Comparison of ENCODE assay signal across 13 mouse cellular contexts in genomic region chr7:4653351-4653750, GRCm38 (mm10). TPM values are rescaled to one million over a fixed set of nuclear protein-coding genes. Genes with fewer than 3 reads are reported as not detected.
DNase-seq lines count a peak whose midpoint lies in the region; ATAC-seq and TF ChIP-seq lines count a peak whose summit lies in the region.
"Had no signal": no experiment of that assay in that cellular context is flagged by ENCODE, and none has a peak within 500 bp of the region (broad histone marks: within the 10 kb centered on the region; RNA-seq: fewer than 3 reads in every experiment).

No protein-coding gene starts in this region.

- no peak for DNase-seq in heart, adult 11 months
- DNase-seq in thymus, postnatal 14 days = peak; percentile 42
- DNase-seq in thymus, postnatal 10 days (ENCODE audit: low spot score in 2 of 2) = no peak
- DNase-seq in liver, postnatal 0 days = no peak
- DNase-seq in thymus, postnatal 4 days = peak; percentile 46
- DNase-seq: gastrocnemius, postnatal 25 days; heart, postnatal 14 days; lung, adult 2 months had no signal

- WGBS in heart, embryonic 16.5 days = 72% methylated on average over 5 of the region's 5 CpGs
- WGBS in liver, postnatal 0 days (ENCODE audit: insufficient replicate concordance) = 31% methylated on average over 5 of the region's 5 CpGs
- 85% methylated on average over 5 of the region's 5 CpGs for WGBS in forebrain, embryonic 13.5 days
- 91% methylated on average over 5 of the region's 5 CpGs for WGBS in hindbrain, embryonic 13.5 days

- peak overlapping the region; percentile 21; the same call in 1 of the 2 replicates for H3K4me3 ChIP-seq in heart, embryonic 16.5 days (ENCODE audit: low read length)
- no peak overlapping the region for H3K4me3 ChIP-seq in liver, postnatal 0 days (ENCODE audit: low read depth, low read length)
- no peak overlapping the region for H3K4me3 ChIP-seq in forebrain, embryonic 13.5 days
- no peak overlapping the region for H3K4me3 ChIP-seq in hindbrain, embryonic 13.5 days
- H3K4me3 ChIP-seq: embryonic facial prominence, embryonic 15.5 days; forebrain, embryonic 15.5 days had no signal

- H3K9me3 ChIP-seq in heart, embryonic 16.5 days (replicated peaks; ENCODE audit: control insufficient read depth, low read length) = no peaks in the 10 kb centered on the region
- H3K9me3 ChIP-seq in liver, postnatal 0 days (ENCODE audit: low read length) = no peaks in the 10 kb centered on the region
- H3K9me3 ChIP-seq in forebrain, embryonic 13.5 days (replicated peaks) = no peaks in the 10 kb centered on the region
- H3K9me3 ChIP-seq in hindbrain, embryonic 13.5 days = no peaks in the 10 kb centered on the region
- H3K9me3 ChIP-seq: embryonic facial prominence, embryonic 15.5 days; forebrain, embryonic 15.5 days had no signal

- peak overlapping the region; percentile 40 for H3K4me2 ChIP-seq in heart, embryonic 16.5 days (ENCODE audit: low read depth, low read length)
- peak overlapping the region; percentile 88 for H3K4me2 ChIP-seq in liver, postnatal 0 days (ENCODE audit: low read depth, low read length)
- H3K4me2 ChIP-seq in forebrain, embryonic 13.5 days = no peak overlapping the region
- no peak overlapping the region for H3K4me2 ChIP-seq in hindbrain, embryonic 13.5 days
- H3K4me2 ChIP-seq: embryonic facial prominence, embryonic 15.5 days; forebrain, embryonic 15.5 days had no signal

- peaks cover 56% of the 10 kb centered on the region for H3K4me1 ChIP-seq in heart, embryonic 16.5 days (ENCODE audit: control insufficient read depth, insufficient read depth, low read length)
- peaks cover 68% of the 10 kb centered on the region for H3K4me1 ChIP-seq in liver, postnatal 0 days (ENCODE audit: insufficient read depth)
- peaks cover 40% of the 10 kb centered on the region for H3K4me1 ChIP-seq in forebrain, embryonic 13.5 days
- peaks cover 60% of the 10 kb centered on the region for H3K4me1 ChIP-seq in hindbrain, embryonic 13.5 days (replicated peaks)

- peak overlapping the region; percentile 54 for H3K9ac ChIP-seq in heart, embryonic 16.5 days (ENCODE audit: low read length)
- peak overlapping the region; percentile 49; the same call in 1 of the 2 replicates for H3K9ac ChIP-seq in liver, postnatal 0 days (replicated peaks)
- H3K9ac ChIP-seq in forebrain, embryonic 13.5 days = no peak overlapping the region
- no peak overlapping the region for H3K9ac ChIP-seq in hindbrain, embryonic 13.5 days
- H3K9ac ChIP-seq: embryonic facial prominence, embryonic 15.5 days; forebrain, embryonic 15.5 days had no signal

- no peak for TF ChIP-seq EP300 in liver, postnatal 0 days (IDR thresholded peaks at IDR 0.05; ENCODE audit: low read depth)

- peak overlapping the region; percentile 79 for H3K27ac ChIP-seq in heart, embryonic 16.5 days (ENCODE audit: low read length)
- H3K27ac ChIP-seq in liver, postnatal 0 days (ENCODE audit: low read depth) = peak overlapping the region; percentile 92
- H3K27ac ChIP-seq in forebrain, embryonic 13.5 days = no peak overlapping the region
- no peak overlapping the region for H3K27ac ChIP-seq in hindbrain, embryonic 13.5 days
- H3K27ac ChIP-seq: forebrain, embryonic 15.5 days had no signal

- peaks cover 7% of the 10 kb centered on the region for H3K36me3 ChIP-seq in heart, embryonic 16.5 days (ENCODE audit: control insufficient read depth, insufficient read depth)
- peaks cover 13% of the 10 kb centered on the region for H3K36me3 ChIP-seq in liver, postnatal 0 days (replicated peaks; ENCODE audit: insufficient read depth, low read length)
- H3K36me3 ChIP-seq in forebrain, embryonic 13.5 days (ENCODE audit: poor library complexity, severe bottlenecking) = peaks cover 17% of the 10 kb centered on the region
- peaks cover 18% of the 10 kb centered on the region; the same call in 1 of the 2 replicates for H3K36me3 ChIP-seq in hindbrain, embryonic 13.5 days

- no peaks in the 10 kb centered on the region for H3K27me3 ChIP-seq in heart, embryonic 16.5 days (ENCODE audit: control insufficient read depth, insufficient read depth, low read length)
- no peaks in the 10 kb centered on the region for H3K27me3 ChIP-seq in liver, postnatal 0 days (ENCODE audit: insufficient read depth, low read length)
- H3K27me3 ChIP-seq in forebrain, embryonic 13.5 days = no peaks in the 10 kb centered on the region
- H3K27me3 ChIP-seq in hindbrain, embryonic 13.5 days = no peaks in the 10 kb centered on the region
- H3K27me3 ChIP-seq: embryonic facial prominence, embryonic 15.5 days; forebrain, embryonic 15.5 days had no signal

- TF ChIP-seq CTCF in liver, postnatal 0 days (IDR thresholded peaks at IDR 0.05; ENCODE audit: low read depth) = no peak

- ATAC-seq in heart, embryonic 16.5 days (replicated peaks; ENCODE audit: extremely low read depth, insufficient read depth, low FRiP score) = no peak
- no peak for ATAC-seq in liver, postnatal 0 days
- no peak for ATAC-seq in forebrain, embryonic 13.5 days
- no peak for ATAC-seq in hindbrain, embryonic 13.5 days (ENCODE audit: low FRiP score)
- ATAC-seq: forebrain, embryonic 15.5 days had no signal

RNA-seq across cellular contexts. Expression of gene Ppp6r1, which starts 5.5 kb away (rescaled TPM):
- 4.9 and 5.8 TPM in 2 replicates for polyA plus RNA-seq in heart, embryonic 16.5 days (2015; fragmentation: Nextera tagmentation; extraction: Ambion mirVana)
- polyA plus RNA-seq in liver, postnatal 0 days (2015; fragmentation: Nextera tagmentation; extraction: Ambion mirVana) = 3.8 and 4.5 TPM in 2 replicates
- polyA plus RNA-seq in forebrain, embryonic 13.5 days (2015; fragmentation: Nextera tagmentation; extraction: Ambion mirVana) = 7.8 and 8.1 TPM in 2 replicates
- 9.7 and 12.4 TPM in 2 replicates for polyA plus RNA-seq in hindbrain, embryonic 13.5 days (2015; fragmentation: Nextera tagmentation; extraction: Ambion mirVana)

RNA-seq across cellular contexts. Expression of gene Tmem86b, which starts 22.1 kb away (rescaled TPM):
- 1.0 and 1.5 TPM in 2 replicates for polyA plus RNA-seq in heart, embryonic 16.5 days (2015; fragmentation: Nextera tagmentation; extraction: Ambion mirVana)
- polyA plus RNA-seq in liver, postnatal 0 days (2015; fragmentation: Nextera tagmentation; extraction: Ambion mirVana) = 31.8 and 35.4 TPM in 2 replicates
- polyA plus RNA-seq in forebrain, embryonic 13.5 days (2015; fragmentation: Nextera tagmentation; extraction: Ambion mirVana) = 2.9 and 3.3 TPM in 2 replicates
- 3.5 and 3.8 TPM in 2 replicates for polyA plus RNA-seq in hindbrain, embryonic 13.5 days (2015; fragmentation: Nextera tagmentation; extraction: Ambion mirVana)

RNA-seq across cellular contexts. Expression of gene Hspbp1, which starts 31.5 kb away (rescaled TPM):
- 76.6 and 82.0 TPM in 2 replicates for polyA plus RNA-seq in heart, embryonic 16.5 days (2015; fragmentation: Nextera tagmentation; extraction: Ambion mirVana)
- polyA plus RNA-seq in liver, postnatal 0 days (2015; fragmentation: Nextera tagmentation; extraction: Ambion mirVana) = 27.6 and 33.1 TPM in 2 replicates
- polyA plus RNA-seq in forebrain, embryonic 13.5 days (2015; fragmentation: Nextera tagmentation; extraction: Ambion mirVana) = 117 and 125 TPM in 2 replicates
- polyA plus RNA-seq in hindbrain, embryonic 13.5 days (2015; fragmentation: Nextera tagmentation; extraction: Ambion mirVana) = 128 and 137 TPM in 2 replicates

RNA-seq across cellular contexts. Expression of gene Brsk1, which starts 37.1 kb away (rescaled TPM):
- 0.49 and 1.1 TPM in 2 replicates for polyA plus RNA-seq in heart, embryonic 16.5 days (2015; fragmentation: Nextera tagmentation; extraction: Ambion mirVana)
- not detected in 2 replicates for polyA plus RNA-seq in liver, postnatal 0 days (2015; fragmentation: Nextera tagmentation; extraction: Ambion mirVana)
- 6.1 and 6.5 TPM in 2 replicates for polyA plus RNA-seq in forebrain, embryonic 13.5 days (2015; fragmentation: Nextera tagmentation; extraction: Ambion mirVana)
- polyA plus RNA-seq in hindbrain, embryonic 13.5 days (2015; fragmentation: Nextera tagmentation; extraction: Ambion mirVana) = 7.2 and 7.5 TPM in 2 replicates

RNA-seq across cellular contexts. Expression of gene Ptprh, which starts 49.5 kb away (rescaled TPM):
- 0.17 TPM in 1 of 2 replicates, not detected in the other for polyA plus RNA-seq in heart, embryonic 16.5 days (2015; fragmentation: Nextera tagmentation; extraction: Ambion mirVana)
- polyA plus RNA-seq in liver, postnatal 0 days (2015; fragmentation: Nextera tagmentation; extraction: Ambion mirVana) = not detected in 2 replicates
- 0.09 and 0.13 TPM in 2 replicates for polyA plus RNA-seq in forebrain, embryonic 13.5 days (2015; fragmentation: Nextera tagmentation; extraction: Ambion mirVana)
- 0.71 and 0.97 TPM in 2 replicates for polyA plus RNA-seq in hindbrain, embryonic 13.5 days (2015; fragmentation: Nextera tagmentation; extraction: Ambion mirVana)
- polyA plus RNA-seq: embryonic facial prominence, embryonic 15.5 days had no signal

Comparison
In these comparisons a context has a peak if more than half of its experiments do, and no peak if none do; other contexts are left out.
1. DNase-seq: peak in thymus, postnatal 14 days (single experiment) and thymus, postnatal 4 days (single experiment); none in heart, adult 11 months (single experiment), thymus, postnatal 10 days (0 of 2) and liver, postnatal 0 days (single experiment).
2. H3K27ac ChIP-seq: peak in heart, embryonic 16.5 days (single experiment) and liver, postnatal 0 days (single experiment); none in forebrain, embryonic 13.5 days (single experiment) and hindbrain, embryonic 13.5 days (single experiment).
3. H3K4me2 ChIP-seq: peak in heart, embryonic 16.5 days (single experiment) and liver, postnatal 0 days (single experiment); none in forebrain, embryonic 13.5 days (single experiment) and hindbrain, embryonic 13.5 days (single experiment).
4. H3K9ac ChIP-seq: peak in heart, embryonic 16.5 days (single experiment) and liver, postnatal 0 days (single experiment); none in forebrain, embryonic 13.5 days (single experiment) and hindbrain, embryonic 13.5 days (single experiment).